Mouse (Mus musculus): ENCODE data around the gene Wdr4. TPM values are rescaled to one million over a fixed set of nuclear protein-coding genes. Genes with fewer than 3 reads are reported as not detected.

Gene Wdr4
- polyA plus RNA-seq, 1 experiment = 28.3 TPM

GRCm38 (mm10) chr17:31497726-31498125, 22.1 kb downstream of the Wdr4 start:
- Histone ChIP-seq H3K4me1 (ENCODE audit: control insufficient read depth, insufficient read depth, low read length) (peaks cover 7% of the 10 kb centered on the region; the same call in 1 of the 2 replicates), H3K36me3 (ENCODE audit: control insufficient read depth, insufficient read depth, low read length) (no peaks in the 10 kb centered on the region), H3K4me3 (ENCODE audit: insufficient read depth, low read depth, low read length) (no peak overlapping the region), H3K27ac (ENCODE audit: insufficient read depth, low read depth, low read length) (no peak overlapping the region), H3K27me3 (replicated peaks; ENCODE audit: control insufficient read depth, insufficient read depth, low read length) (no peaks in the 10 kb centered on the region)
- TF ChIP-seq POLR2A (IDR thresholded peaks at IDR 0.05; ENCODE audit: low read depth, low read length) (no peak), CTCF (conservative IDR thresholded peaks at IDR 0.05; ENCODE audit: insufficient read depth, insufficient read length, low read depth, low read length) (no peak)
- DNase-seq = no peak
- WGBS = 78% methylated on average over 6 of the region's 6 CpGs

- Histone ChIP-seq H3K4me3 (ENCODE audit: insufficient read depth, low read depth, low read length) (no peak overlapping the region), H3K27ac (ENCODE audit: insufficient read depth, low read depth, low read length) (no peak overlapping the region), H3K27me3 (replicated peaks; ENCODE audit: control insufficient read depth, insufficient read depth, low read length) (no peaks in the 10 kb centered on the region), H3K4me1 (ENCODE audit: control insufficient read depth, insufficient read depth, low read length) (no peaks in the 10 kb centered on the region), H3K36me3 (ENCODE audit: control insufficient read depth, insufficient read depth, low read length) (no peaks in the 10 kb centered on the region)
- 86% methylated on average over 1 of the region's 1 CpGs for WGBS
- TF ChIP-seq CTCF (conservative IDR thresholded peaks at IDR 0.05; ENCODE audit: insufficient read depth, insufficient read length, low read depth, low read length) (no peak), POLR2A (IDR thresholded peaks at IDR 0.05; ENCODE audit: low read depth, low read length) (no peak)
- no peak for DNase-seq
Measured at GRCm38 (mm10) chr17:31494989-31495388, 24.8 kb downstream of the Wdr4 start.

GRCm38 (mm10) chr17:31492416-31492815, 27.4 kb downstream of the Wdr4 start:
- no peaks in the 10 kb centered on the region for H3K36me3 ChIP-seq (ENCODE audit: control insufficient read depth, insufficient read depth, low read length)
- no peak overlapping the region for H3K27ac ChIP-seq (ENCODE audit: insufficient read depth, low read depth, low read length)
- peak; percentile 78 for DNase-seq
- H3K4me3 ChIP-seq (ENCODE audit: insufficient read depth, low read depth, low read length) = no peak overlapping the region
- TF ChIP-seq POLR2A (IDR thresholded peaks at IDR 0.05; ENCODE audit: low read depth, low read length) (no peak), CTCF (conservative IDR thresholded peaks at IDR 0.05; ENCODE audit: insufficient read depth, insufficient read length, low read depth, low read length) (peak; percentile 96)
- 0% methylated on average over 2 of the region's 2 CpGs for WGBS
- no peaks in the 10 kb centered on the region for H3K27me3 ChIP-seq (replicated peaks; ENCODE audit: control insufficient read depth, insufficient read depth, low read length)
- H3K4me1 ChIP-seq (ENCODE audit: control insufficient read depth, insufficient read depth, low read length) = peaks cover 7% of the 10 kb centered on the region

GRCm38 (mm10) chr17:31491355-31491754, 28.4 kb downstream of the Wdr4 start:
- Histone ChIP-seq H3K27ac (ENCODE audit: insufficient read depth, low read depth, low read length) (no peak overlapping the region), H3K36me3 (ENCODE audit: control insufficient read depth, insufficient read depth, low read length) (no peaks in the 10 kb centered on the region), H3K27me3 (replicated peaks; ENCODE audit: control insufficient read depth, insufficient read depth, low read length) (no peaks in the 10 kb centered on the region), H3K4me3 (ENCODE audit: insufficient read depth, low read depth, low read length) (no peak overlapping the region), H3K4me1 (ENCODE audit: control insufficient read depth, insufficient read depth, low read length) (peaks cover 10% of the 10 kb centered on the region)
- no peak for DNase-seq
- TF ChIP-seq CTCF (conservative IDR thresholded peaks at IDR 0.05; ENCODE audit: insufficient read depth, insufficient read length, low read depth, low read length) (no peak), POLR2A (IDR thresholded peaks at IDR 0.05; ENCODE audit: low read depth, low read length) (no peak)

GRCm38 (mm10) chr17:31487433-31488060, 32.2 kb downstream of the Wdr4 start:
- no peak for TF ChIP-seq CTCF (conservative IDR thresholded peaks at IDR 0.05; ENCODE audit: insufficient read depth, insufficient read length, low read depth, low read length)
- no peak for TF ChIP-seq POLR2A (IDR thresholded peaks at IDR 0.05; ENCODE audit: low read depth, low read length)
- H3K27me3 ChIP-seq (replicated peaks; ENCODE audit: control insufficient read depth, insufficient read depth, low read length) = no peaks in the 10 kb centered on the region
- H3K4me1 ChIP-seq (ENCODE audit: control insufficient read depth, insufficient read depth, low read length) = peaks cover 10% of the 10 kb centered on the region
- 29% methylated on average over 6 of the region's 6 CpGs for WGBS
- DNase-seq = peak; percentile 55
- peak overlapping the region; percentile 65 for H3K27ac ChIP-seq (ENCODE audit: insufficient read depth, low read depth, low read length)
- no peaks in the 10 kb centered on the region for H3K36me3 ChIP-seq (ENCODE audit: control insufficient read depth, insufficient read depth, low read length)
- no peak overlapping the region for H3K4me3 ChIP-seq (ENCODE audit: insufficient read depth, low read depth, low read length)

GRCm38 (mm10) chr17:31486616-31487198, 33.1 kb downstream of the Wdr4 start:
- TF ChIP-seq POLR2A (IDR thresholded peaks at IDR 0.05; ENCODE audit: low read depth, low read length) (no peak), CTCF (conservative IDR thresholded peaks at IDR 0.05; ENCODE audit: insufficient read depth, insufficient read length, low read depth, low read length) (no peak)
- 80% methylated on average over 10 of the region's 10 CpGs for WGBS
- H3K4me3 ChIP-seq (ENCODE audit: insufficient read depth, low read depth, low read length) = no peak overlapping the region
- H3K4me1 ChIP-seq (ENCODE audit: control insufficient read depth, insufficient read depth, low read length) = peaks cover 10% of the 10 kb centered on the region
- DNase-seq = no peak
- no peaks in the 10 kb centered on the region for H3K27me3 ChIP-seq (replicated peaks; ENCODE audit: control insufficient read depth, insufficient read depth, low read length)
- H3K36me3 ChIP-seq (ENCODE audit: control insufficient read depth, insufficient read depth, low read length) = no peaks in the 10 kb centered on the region
- no peak overlapping the region for H3K27ac ChIP-seq (ENCODE audit: insufficient read depth, low read depth, low read length)

GRCm38 (mm10) chr17:31479108-31479844, 40.5 kb downstream of the Wdr4 start:
- H3K27me3 ChIP-seq (replicated peaks; ENCODE audit: control insufficient read depth, insufficient read depth, low read length) = no peaks in the 10 kb centered on the region
- no peak overlapping the region for H3K4me3 ChIP-seq (ENCODE audit: insufficient read depth, low read depth, low read length)
- TF ChIP-seq POLR2A (IDR thresholded peaks at IDR 0.05; ENCODE audit: low read depth, low read length) (no peak), CTCF (conservative IDR thresholded peaks at IDR 0.05; ENCODE audit: insufficient read depth, insufficient read length, low read depth, low read length) (no peak)
- DNase-seq = peak; percentile 45
- H3K27ac ChIP-seq (ENCODE audit: insufficient read depth, low read depth, low read length) = no peak overlapping the region; the same call in 1 of the 2 replicates
- 50% methylated on average over 11 of the region's 11 CpGs for WGBS
- no peaks in the 10 kb centered on the region for H3K36me3 ChIP-seq (ENCODE audit: control insufficient read depth, insufficient read depth, low read length)
- peaks cover 13% of the 10 kb centered on the region; the same call in 1 of the 2 replicates for H3K4me1 ChIP-seq (ENCODE audit: control insufficient read depth, insufficient read depth, low read length)

All from kidney, adult 2 months (tissue).